Mouse (Mus musculus): ENCODE results near the gene Trim80. TPM values are rescaled to one million over a fixed set of nuclear protein-coding genes. Genes with fewer than 3 reads are reported as not detected.
A peak's percentile ranks its signal among the peaks of the same experiment; 100 is the strongest.

Trim80 gene
- polyA plus RNA-seq, 1 experiment from 2014 or later = not detected

DNA sequence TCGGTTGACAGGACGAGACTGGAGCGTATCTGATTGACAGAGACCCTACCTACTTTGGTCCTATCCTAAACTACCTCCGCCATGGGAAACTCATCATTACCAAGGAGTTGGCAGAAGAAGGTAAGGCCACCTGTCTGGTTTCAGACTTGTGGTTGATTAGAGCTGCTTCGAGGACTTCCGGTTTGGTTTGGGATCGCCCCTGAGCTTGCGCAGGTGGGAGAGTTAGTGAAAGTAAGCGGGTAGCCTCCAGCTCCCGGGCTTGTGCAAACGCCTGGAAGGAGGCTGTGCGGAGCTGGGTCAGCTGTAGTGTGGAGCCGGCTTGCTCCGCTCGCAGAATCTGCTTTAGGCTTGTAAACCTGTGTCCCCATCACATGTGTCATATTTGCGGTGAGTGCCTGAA lies 18.4 kb upstream of the Trim80 start:
- no peaks in the 10 kb centered on the region for H3K9me3 ChIP-seq (replicated peaks; ENCODE audit: control insufficient read depth, low read length)
- H3K4me1 ChIP-seq (ENCODE audit: control insufficient read depth, insufficient read depth, low read length) = peaks cover 7% of the 10 kb centered on the region
- H3K4me2 ChIP-seq (ENCODE audit: low read depth, low read length) = no peak overlapping the region
- no peak overlapping the region for H3K4me3 ChIP-seq (ENCODE audit: low read depth, low read length)
- no peaks in the 10 kb centered on the region; the same call in 1 of the 2 replicates for H3K36me3 ChIP-seq (replicated peaks; ENCODE audit: control insufficient read depth, insufficient read depth, low read depth, low read length)
- H3K27me3 ChIP-seq (ENCODE audit: control insufficient read depth, insufficient read depth, low read length) = no peaks in the 10 kb centered on the region
- ATAC-seq (replicated peaks; ENCODE audit: insufficient number of reproducible peaks, low FRiP score, low TSS enrichment, low read depth) (no peak), DNase-seq (ENCODE audit: low spot score) (no peak)
- no peak overlapping the region for H3K9ac ChIP-seq (replicated peaks; ENCODE audit: low read length)
- 91% methylated on average over 16 of the region's 16 CpGs for WGBS
- H3K27ac ChIP-seq (replicated peaks; ENCODE audit: low read depth, low read length) = no peak overlapping the region

DNA sequence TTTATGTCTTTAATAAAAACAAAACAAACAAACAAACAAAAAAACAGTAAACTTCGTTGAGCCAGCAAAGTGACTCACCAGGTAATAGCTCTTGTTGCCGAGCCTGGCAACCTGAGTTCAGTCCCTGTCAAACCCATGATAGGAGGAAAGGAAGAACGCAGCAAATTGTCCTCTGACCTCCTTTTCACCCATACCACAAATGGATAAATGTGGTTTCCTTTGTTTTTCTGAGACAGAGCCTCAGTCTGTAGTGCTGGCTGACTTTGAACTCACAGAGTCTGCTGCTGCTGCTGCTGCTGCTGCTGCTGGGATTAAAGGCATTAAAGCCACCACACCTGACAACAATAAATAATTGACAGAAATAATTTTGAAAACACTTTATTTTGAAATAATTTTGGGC lies 17.3 kb upstream of the Trim80 start:
- 71% methylated on average over 3 of the region's 3 CpGs for WGBS
- no peaks in the 10 kb centered on the region for H3K27me3 ChIP-seq (ENCODE audit: control insufficient read depth, insufficient read depth, low read length)
- no peak for DNase-seq (ENCODE audit: low spot score)
- H3K9me3 ChIP-seq (replicated peaks; ENCODE audit: control insufficient read depth, low read length) = no peaks in the 10 kb centered on the region
- no peak for ATAC-seq (replicated peaks; ENCODE audit: insufficient number of reproducible peaks, low FRiP score, low TSS enrichment, low read depth)
- H3K4me2 ChIP-seq (ENCODE audit: low read depth, low read length) = no peak overlapping the region
- H3K9ac ChIP-seq (replicated peaks; ENCODE audit: low read length) = no peak overlapping the region
- no peak overlapping the region for H3K4me3 ChIP-seq (ENCODE audit: low read depth, low read length)
- H3K27ac ChIP-seq (replicated peaks; ENCODE audit: low read depth, low read length) = no peak overlapping the region
- peaks cover 7% of the 10 kb centered on the region for H3K4me1 ChIP-seq (ENCODE audit: control insufficient read depth, insufficient read depth, low read length)
- no peaks in the 10 kb centered on the region for H3K36me3 ChIP-seq (replicated peaks; ENCODE audit: control insufficient read depth, insufficient read depth, low read depth, low read length)

DNA sequence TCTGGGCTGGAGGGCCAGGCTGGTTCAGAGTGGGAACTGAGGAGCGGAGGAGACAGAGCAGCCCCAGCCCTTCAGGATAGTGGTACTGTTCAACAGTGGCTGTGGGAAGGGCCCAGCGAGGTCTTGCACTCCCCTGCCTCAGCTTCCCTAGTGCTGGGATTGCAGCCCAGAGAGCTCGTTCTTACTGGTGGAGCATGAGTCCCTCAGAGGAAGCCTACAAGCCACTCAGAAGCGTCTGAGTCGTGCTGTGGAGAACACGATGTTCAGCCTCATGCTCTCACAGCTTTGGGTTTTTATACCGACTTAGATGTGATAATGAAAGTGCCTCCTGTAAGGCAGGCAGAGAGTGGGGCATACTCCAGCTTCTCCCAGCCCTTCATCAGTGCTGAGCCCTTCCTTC lies 15.7 kb upstream of the Trim80 start:
- WGBS = 89% methylated on average over 7 of the region's 7 CpGs

DNA sequence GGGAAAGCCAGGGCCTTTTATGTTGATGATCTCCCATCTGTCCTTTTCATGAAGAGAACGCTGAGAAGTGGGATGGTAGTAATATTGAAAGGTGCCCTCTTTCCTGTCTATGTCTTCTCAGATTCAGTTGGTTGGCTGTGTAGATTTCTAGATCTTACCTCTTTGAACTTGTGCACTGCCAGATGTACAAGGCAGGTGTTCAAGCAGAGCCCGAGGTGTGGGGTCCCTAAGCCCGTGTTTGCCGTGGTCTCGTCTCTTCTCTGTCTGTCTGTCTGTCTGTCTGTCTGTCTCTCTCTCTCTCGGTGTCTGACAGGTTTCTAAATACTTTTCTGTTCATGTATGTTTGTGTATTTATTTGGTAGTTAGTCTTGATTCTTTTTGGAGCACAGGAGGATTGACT lies 14.7 kb upstream of the Trim80 start:
- Histone ChIP-seq H3K4me1 (ENCODE audit: control insufficient read depth, insufficient read depth, low read length) (peaks cover 3% of the 10 kb centered on the region; the same call in 1 of the 2 replicates), H3K9ac (replicated peaks; ENCODE audit: low read length) (no peak overlapping the region), H3K4me3 (ENCODE audit: low read depth, low read length) (no peak overlapping the region), H3K27ac (replicated peaks; ENCODE audit: low read depth, low read length) (no peak overlapping the region), H3K9me3 (replicated peaks; ENCODE audit: control insufficient read depth, low read length) (no peaks in the 10 kb centered on the region), H3K4me2 (ENCODE audit: low read depth, low read length) (no peak overlapping the region), H3K27me3 (ENCODE audit: control insufficient read depth, insufficient read depth, low read length) (no peaks in the 10 kb centered on the region), H3K36me3 (replicated peaks; ENCODE audit: control insufficient read depth, insufficient read depth, low read depth, low read length) (peaks cover 5% of the 10 kb centered on the region)
- ATAC-seq (replicated peaks; ENCODE audit: insufficient number of reproducible peaks, low FRiP score, low TSS enrichment, low read depth) = no peak
- 94% methylated on average over 6 of the region's 6 CpGs for WGBS
- no peak for DNase-seq (ENCODE audit: low spot score)

More for the DNA sequence above, 15.7 kb upstream of the Trim80 start:
- ATAC-seq (replicated peaks; ENCODE audit: insufficient number of reproducible peaks, low FRiP score, low TSS enrichment, low read depth) (no peak), DNase-seq (ENCODE audit: low spot score) (no peak)
- no peak overlapping the region for H3K9ac ChIP-seq (replicated peaks; ENCODE audit: low read length)
- H3K4me1 ChIP-seq (ENCODE audit: control insufficient read depth, insufficient read depth, low read length) = peaks cover 3% of the 10 kb centered on the region; the same call in 1 of the 2 replicates
- H3K4me2 ChIP-seq (ENCODE audit: low read depth, low read length) = no peak overlapping the region
- no peak overlapping the region for H3K27ac ChIP-seq (replicated peaks; ENCODE audit: low read depth, low read length)
- H3K36me3 ChIP-seq (replicated peaks; ENCODE audit: control insufficient read depth, insufficient read depth, low read depth, low read length) = no peaks in the 10 kb centered on the region
- no peaks in the 10 kb centered on the region for H3K9me3 ChIP-seq (replicated peaks; ENCODE audit: control insufficient read depth, low read length)
- H3K27me3 ChIP-seq (ENCODE audit: control insufficient read depth, insufficient read depth, low read length) = no peaks in the 10 kb centered on the region
- H3K4me3 ChIP-seq (ENCODE audit: low read depth, low read length) = no peak overlapping the region

DNA sequence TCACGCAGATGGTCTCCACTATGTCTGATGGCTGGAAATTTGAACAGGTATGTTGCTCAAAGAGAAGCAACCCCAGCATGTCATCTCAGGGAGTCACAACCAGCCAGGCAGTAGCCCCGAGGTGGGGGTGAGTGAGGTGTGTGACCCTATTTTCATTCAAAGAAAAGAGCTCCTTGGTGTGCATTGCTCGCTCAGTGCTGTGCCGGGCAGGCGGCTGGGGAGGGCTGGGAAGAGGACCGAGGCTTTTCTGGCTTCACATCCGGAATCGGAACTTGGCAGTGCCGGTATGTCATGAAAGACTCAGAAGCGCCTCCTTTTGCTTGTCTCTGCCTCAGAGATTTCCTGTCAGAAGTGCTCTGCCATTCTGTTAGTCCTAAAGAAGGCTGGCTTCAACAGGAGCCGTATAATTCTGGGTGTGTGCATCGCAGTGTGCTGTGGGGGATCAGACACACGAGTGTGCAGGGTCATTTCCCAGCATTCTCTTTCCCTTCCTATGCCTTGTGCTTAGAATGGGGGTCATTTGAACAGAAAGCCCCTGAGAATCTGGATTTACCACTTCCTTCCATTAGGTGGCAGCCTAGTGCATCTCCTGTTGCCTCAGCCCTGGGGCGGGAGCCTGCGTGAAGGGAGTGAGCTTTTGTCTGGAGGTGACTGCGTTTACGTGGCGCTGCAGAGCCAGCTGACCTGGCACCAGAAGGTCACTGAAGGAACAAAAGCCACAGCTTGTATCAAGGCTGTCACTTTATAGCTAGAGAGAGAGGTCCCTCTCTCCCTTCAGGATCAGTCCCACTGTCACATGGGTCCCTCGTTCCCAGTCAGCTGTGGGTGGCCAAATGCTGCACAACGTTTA lies 12.6 kb upstream of the Trim80 start:
- H3K9ac ChIP-seq (replicated peaks; ENCODE audit: low read length) = peak overlapping the region; percentile 15; the same call in 1 of the 2 replicates

DNA sequence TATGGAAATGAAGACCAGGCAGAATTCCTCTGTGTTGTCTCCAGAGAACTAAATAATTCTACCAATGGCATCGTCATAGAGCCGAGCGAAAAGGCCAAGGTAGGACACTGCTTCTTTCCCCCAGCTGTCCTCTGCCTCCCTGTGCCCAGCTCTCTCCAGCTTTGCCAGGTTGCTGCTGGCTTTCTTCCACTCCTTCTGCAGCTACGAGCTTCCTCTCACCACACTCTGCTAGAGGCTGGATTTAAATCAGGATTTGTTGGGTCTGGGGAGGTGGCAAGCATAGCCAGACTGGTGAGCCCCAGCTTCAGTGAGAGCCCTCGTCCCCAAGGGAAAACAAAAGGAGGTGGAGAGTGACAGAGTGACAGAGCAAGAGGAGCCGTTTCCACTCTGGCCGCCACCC lies 11.0 kb upstream of the Trim80 start:
- Histone ChIP-seq H3K27ac (replicated peaks; ENCODE audit: low read depth, low read length) (no peak overlapping the region), H3K27me3 (ENCODE audit: control insufficient read depth, insufficient read depth, low read length) (no peaks in the 10 kb centered on the region), H3K9me3 (replicated peaks; ENCODE audit: control insufficient read depth, low read length) (no peaks in the 10 kb centered on the region), H3K4me2 (ENCODE audit: low read depth, low read length) (no peak overlapping the region), H3K9ac (replicated peaks; ENCODE audit: low read length) (no peak overlapping the region), H3K36me3 (replicated peaks; ENCODE audit: control insufficient read depth, insufficient read depth, low read depth, low read length) (peaks cover 9% of the 10 kb centered on the region), H3K4me3 (ENCODE audit: low read depth, low read length) (no peak overlapping the region), H3K4me1 (ENCODE audit: control insufficient read depth, insufficient read depth, low read length) (no peaks in the 10 kb centered on the region)
- 80% methylated on average over 7 of the region's 7 CpGs for WGBS
- DNase-seq (ENCODE audit: low spot score) (no peak), ATAC-seq (replicated peaks; ENCODE audit: insufficient number of reproducible peaks, low FRiP score, low TSS enrichment, low read depth) (no peak)

More for the DNA sequence above, 12.6 kb upstream of the Trim80 start:
- H3K27ac ChIP-seq (replicated peaks; ENCODE audit: low read depth, low read length) = no peak overlapping the region
- no peaks in the 10 kb centered on the region for H3K27me3 ChIP-seq (ENCODE audit: control insufficient read depth, insufficient read depth, low read length)
- 32% methylated on average over 20 of the region's 20 CpGs for WGBS
- no peak overlapping the region for H3K4me3 ChIP-seq (ENCODE audit: low read depth, low read length)
- H3K4me1 ChIP-seq (ENCODE audit: control insufficient read depth, insufficient read depth, low read length) = no peaks in the 10 kb centered on the region
- peak; percentile 91 for DNase-seq (ENCODE audit: low spot score)
- peaks cover 9% of the 10 kb centered on the region for H3K36me3 ChIP-seq (replicated peaks; ENCODE audit: control insufficient read depth, insufficient read depth, low read depth, low read length)
- no peaks in the 10 kb centered on the region for H3K9me3 ChIP-seq (replicated peaks; ENCODE audit: control insufficient read depth, low read length)
- ATAC-seq (replicated peaks; ENCODE audit: insufficient number of reproducible peaks, low FRiP score, low TSS enrichment, low read depth) = peak; percentile 45; the same call in 1 of the 2 replicates
- H3K4me2 ChIP-seq (ENCODE audit: low read depth, low read length) = no peak overlapping the region

DNA sequence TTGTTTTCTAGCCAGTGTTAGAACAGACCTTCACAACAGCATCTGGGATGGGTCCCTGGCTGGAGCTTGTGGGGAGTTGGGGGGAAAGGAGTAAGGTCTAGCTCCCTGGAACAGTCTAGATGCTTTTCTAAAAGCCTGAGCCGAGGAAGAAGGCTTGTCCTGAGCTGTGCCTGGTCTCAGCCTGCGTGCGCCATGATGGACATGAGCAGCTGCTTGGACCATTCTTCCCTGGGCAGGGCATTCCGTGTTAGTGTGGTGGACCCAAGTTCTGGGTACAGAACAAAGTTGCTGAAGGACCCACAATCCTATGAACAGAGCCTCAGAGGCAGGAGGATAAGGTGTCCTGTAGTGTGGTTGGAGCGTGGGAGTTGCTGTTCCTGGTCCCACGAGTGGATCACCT lies 9.8 kb upstream of the Trim80 start:
- Histone ChIP-seq H3K4me3 (ENCODE audit: low read depth, low read length) (no peak overlapping the region), H3K9ac (replicated peaks; ENCODE audit: low read length) (no peak overlapping the region), H3K4me1 (ENCODE audit: control insufficient read depth, insufficient read depth, low read length) (0 out of 2 replicates have a peak, but pooled peaks cover 1% of the 10 kb centered on the region), H3K27ac (replicated peaks; ENCODE audit: low read depth, low read length) (no peak overlapping the region), H3K36me3 (replicated peaks; ENCODE audit: control insufficient read depth, insufficient read depth, low read depth, low read length) (peaks cover 9% of the 10 kb centered on the region), H3K4me2 (ENCODE audit: low read depth, low read length) (no peak overlapping the region), H3K9me3 (replicated peaks; ENCODE audit: control insufficient read depth, low read length) (no peaks in the 10 kb centered on the region), H3K27me3 (ENCODE audit: control insufficient read depth, insufficient read depth, low read length) (no peaks in the 10 kb centered on the region)
- DNase-seq (ENCODE audit: low spot score) (no peak), ATAC-seq (replicated peaks; ENCODE audit: insufficient number of reproducible peaks, low FRiP score, low TSS enrichment, low read depth) (no peak)
- WGBS = 91% methylated on average over 6 of the region's 6 CpGs

DNA sequence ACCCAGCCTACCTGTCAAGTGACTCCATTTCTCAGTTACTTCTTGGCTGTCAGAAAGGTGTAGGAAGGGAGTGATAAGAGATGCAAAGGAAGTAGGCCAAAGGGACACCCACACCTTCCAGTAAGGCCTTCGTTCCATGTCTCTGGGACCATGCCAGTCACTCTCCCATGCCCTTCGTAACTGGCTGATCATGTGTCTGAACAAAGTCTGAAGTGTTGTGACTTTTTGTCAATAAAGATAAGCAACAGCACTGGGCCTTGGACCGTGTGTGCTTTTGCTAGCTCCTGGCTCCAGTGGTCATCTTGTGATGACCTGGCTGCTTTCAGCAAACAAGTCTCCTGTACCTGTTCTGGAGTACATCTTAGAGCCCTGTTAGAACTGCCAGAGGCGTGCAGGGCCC lies 7.5 kb upstream of the Trim80 start:
- Histone ChIP-seq H3K9me3 (replicated peaks; ENCODE audit: control insufficient read depth, low read length) (no peaks in the 10 kb centered on the region), H3K9ac (replicated peaks; ENCODE audit: low read length) (no peak overlapping the region), H3K4me2 (ENCODE audit: low read depth, low read length) (no peak overlapping the region), H3K4me1 (ENCODE audit: control insufficient read depth, insufficient read depth, low read length) (0 out of 2 replicates have a peak, but pooled peaks cover 4% of the 10 kb centered on the region), H3K27me3 (ENCODE audit: control insufficient read depth, insufficient read depth, low read length) (no peaks in the 10 kb centered on the region), H3K4me3 (ENCODE audit: low read depth, low read length) (no peak overlapping the region), H3K36me3 (replicated peaks; ENCODE audit: control insufficient read depth, insufficient read depth, low read depth, low read length) (peaks cover 9% of the 10 kb centered on the region), H3K27ac (replicated peaks; ENCODE audit: low read depth, low read length) (no peak overlapping the region)
- no peak for ATAC-seq (replicated peaks; ENCODE audit: insufficient number of reproducible peaks, low FRiP score, low TSS enrichment, low read depth)
- WGBS = 77% methylated on average over 4 of the region's 4 CpGs
- no peak for DNase-seq (ENCODE audit: low spot score)

All from embryonic facial prominence, embryonic 11.5 days (tissue).